Mouse (Mus musculus) kidney, postnatal 4 days (tissue): ENCODE measurements at regions not wholly inside any gene's neighbourhood (a gene's known extent, or its start where the extent isn't known, plus 50 kb on each side); places are given as distances from the start of the nearest gene placed in this dataset.

Experiments used
- DNase-seq, 2 experiments: peaks; one replicate each; pipeline ENCODE4 v3.0.0; 2021; ENCODE audit warnings: mixed read lengths in 2 of 2

- no peak for DNase-seq
These were observed 926.3 kb downstream of the 4930447A16Rik start for GRCm38 (mm10) chr15:38351701-38352100.

GRCm38 (mm10) chr15:38353371-38353770, 928.0 kb downstream of the 4930447A16Rik start:
- no peak for DNase-seq

GRCm38 (mm10) chr15:38359053-38359452, 933.7 kb downstream of the 4930447A16Rik start:
- DNase-seq: no peak

- DNase-seq: no peak
These were observed 938.2 kb downstream of the 4930447A16Rik start for GRCm38 (mm10) chr15:38363522-38363921.

- no peak for DNase-seq
These were observed 938.7 kb downstream of the 4930447A16Rik start for GRCm38 (mm10) chr15:38364014-38364413.

- DNase-seq: no peak
These were observed 942.3 kb downstream of the 4930447A16Rik start for GRCm38 (mm10) chr15:38367643-38368042.

- no peak for DNase-seq
These were observed 942.9 kb downstream of the 4930447A16Rik start for GRCm38 (mm10) chr15:38368291-38368690.

GRCm38 (mm10) chr15:38371404-38372090, 946.2 kb downstream of the 4930447A16Rik start:
- DNase-seq: no peak

GRCm38 (mm10) chr15:38373797-38374196, 948.4 kb downstream of the 4930447A16Rik start:
- peak; percentile 89 to 94 for DNase-seq

- peak; percentile 53 to 71 for DNase-seq
These were observed 949.4 kb downstream of the 4930447A16Rik start for GRCm38 (mm10) chr15:38374786-38375185.

GRCm38 (mm10) chr15:38378106-38378505, 952.8 kb downstream of the 4930447A16Rik start:
- peak; percentile 31 to 59 for DNase-seq

- DNase-seq: no peak
These were observed 962.3 kb downstream of the 4930447A16Rik start for GRCm38 (mm10) chr15:38387617-38388016.

GRCm38 (mm10) chr15:38388436-38388835, 963.1 kb downstream of the 4930447A16Rik start:
- no peak for DNase-seq

- no peak for DNase-seq
These were observed 965.1 kb downstream of the 4930447A16Rik start for GRCm38 (mm10) chr15:38390450-38390849.

- peak; percentile 60 to 78 for DNase-seq
These were observed 966.1 kb downstream of the 4930447A16Rik start for GRCm38 (mm10) chr15:38391420-38391819.

- no peak for DNase-seq
These were observed 966.5 kb downstream of the 4930447A16Rik start for GRCm38 (mm10) chr15:38391860-38392259.

- DNase-seq: no peak
These were observed 967.2 kb downstream of the 4930447A16Rik start for GRCm38 (mm10) chr15:38392441-38393149.

- DNase-seq: peak; percentile 29 to 56
These were observed 973.5 kb downstream of the 4930447A16Rik start for GRCm38 (mm10) chr15:38398852-38399251.

- no peak for DNase-seq
These were observed 977.4 kb downstream of the 4930447A16Rik start for GRCm38 (mm10) chr15:38402762-38403161.

- no peak for DNase-seq
These were observed 978.5 kb downstream of the 4930447A16Rik start for GRCm38 (mm10) chr15:38403760-38404375.

GRCm38 (mm10) chr15:38406114-38406960, 981.0 kb downstream of the 4930447A16Rik start:
- DNase-seq: peak in 1 of 2 experiments; percentile 38

- no peak for DNase-seq
These were observed 982.1 kb downstream of the 4930447A16Rik start for GRCm38 (mm10) chr15:38407476-38407875.

GRCm38 (mm10) chr15:38409168-38409567, 983.8 kb downstream of the 4930447A16Rik start:
- no peak for DNase-seq
